Mouse (Mus musculus): ENCODE measurements around the gene Pde1c. TPM values are rescaled to one million over a fixed set of nuclear protein-coding genes. Genes with fewer than 3 reads are reported as not detected.

Pde1c gene
- polyA plus RNA-seq, 1 experiment from 2014 or later: 1.3 TPM

- Histone ChIP-seq H3K27me3 (no peaks in the 10 kb centered on the region), H3K27ac (no peak overlapping the region), H3K9ac (no peak overlapping the region), H3K4me1 (no peaks in the 10 kb centered on the region), H3K4me3 (replicated peaks) (no peak overlapping the region), H3K4me2 (no peak overlapping the region), H3K9me3 (replicated peaks) (no peaks in the 10 kb centered on the region), H3K36me3 (no peaks in the 10 kb centered on the region)
- no peak for ATAC-seq (replicated peaks; ENCODE audit: low FRiP score)
- 79% methylated on average over 2 of the region's 2 CpGs for WGBS
Measured at GRCm38 (mm10) chr6:56168736-56169135, 400.2 kb downstream of the Pde1c start.

- Histone ChIP-seq H3K9ac (no peak overlapping the region), H3K27me3 (no peaks in the 10 kb centered on the region), H3K4me2 (no peak overlapping the region), H3K4me3 (replicated peaks) (no peak overlapping the region), H3K36me3 (no peaks in the 10 kb centered on the region), H3K9me3 (replicated peaks) (no peaks in the 10 kb centered on the region), H3K4me1 (no peaks in the 10 kb centered on the region), H3K27ac (no peak overlapping the region)
- WGBS: 68% methylated on average over 1 of the region's 1 CpGs
- no peak for ATAC-seq (replicated peaks; ENCODE audit: low FRiP score)
Measured at GRCm38 (mm10) chr6:56158217-56158616, 410.7 kb downstream of the Pde1c start.

GRCm38 (mm10) chr6:56156836-56157235 is 412.1 kb downstream of the Pde1c start:
- Histone ChIP-seq H3K4me2 (no peak overlapping the region), H3K4me1 (no peaks in the 10 kb centered on the region), H3K9me3 (replicated peaks) (no peaks in the 10 kb centered on the region), H3K4me3 (replicated peaks) (no peak overlapping the region), H3K27ac (no peak overlapping the region), H3K36me3 (no peaks in the 10 kb centered on the region), H3K9ac (no peak overlapping the region), H3K27me3 (no peaks in the 10 kb centered on the region)
- WGBS: 89% methylated on average over 3 of the region's 3 CpGs
- ATAC-seq (replicated peaks; ENCODE audit: low FRiP score): no peak

GRCm38 (mm10) chr6:56130493-56131159 is 438.3 kb downstream of the Pde1c start:
- no peak overlapping the region for H3K9ac ChIP-seq
- no peaks in the 10 kb centered on the region for H3K27me3 ChIP-seq
- H3K4me3 ChIP-seq (replicated peaks): no peak overlapping the region
- no peaks in the 10 kb centered on the region for H3K36me3 ChIP-seq
- no peak for ATAC-seq (replicated peaks; ENCODE audit: low FRiP score)
- H3K27ac ChIP-seq: no peak overlapping the region
- H3K4me2 ChIP-seq: no peak overlapping the region
- no peaks in the 10 kb centered on the region for H3K4me1 ChIP-seq
- H3K9me3 ChIP-seq (replicated peaks): no peaks in the 10 kb centered on the region
- 67% methylated on average over 3 of the region's 3 CpGs for WGBS

GRCm38 (mm10) chr6:56099520-56100101 is 469.3 kb downstream of the Pde1c start:
- Histone ChIP-seq H3K4me1 (no peaks in the 10 kb centered on the region), H3K36me3 (no peaks in the 10 kb centered on the region), H3K4me3 (replicated peaks) (no peak overlapping the region), H3K27me3 (no peaks in the 10 kb centered on the region), H3K4me2 (no peak overlapping the region), H3K9me3 (replicated peaks) (no peaks in the 10 kb centered on the region), H3K9ac (no peak overlapping the region), H3K27ac (no peak overlapping the region)
- no peak for ATAC-seq (replicated peaks; ENCODE audit: low FRiP score)
- 71% methylated on average over 2 of the region's 2 CpGs for WGBS

- H3K27ac ChIP-seq: no peak overlapping the region
- no peaks in the 10 kb centered on the region for H3K4me1 ChIP-seq
- H3K9me3 ChIP-seq (replicated peaks): no peaks in the 10 kb centered on the region
- no peak for ATAC-seq (replicated peaks; ENCODE audit: low FRiP score)
- no peak overlapping the region for H3K4me2 ChIP-seq
- H3K9ac ChIP-seq: no peak overlapping the region
- H3K4me3 ChIP-seq (replicated peaks): no peak overlapping the region
- no peaks in the 10 kb centered on the region for H3K27me3 ChIP-seq
- no peaks in the 10 kb centered on the region for H3K36me3 ChIP-seq
- WGBS: 20% methylated on average over 5 of the region's 5 CpGs
Measured at GRCm38 (mm10) chr6:56098427-56098826, 470.5 kb downstream of the Pde1c start.

GRCm38 (mm10) chr6:56076378-56076805 is 492.5 kb downstream of the Pde1c start:
- Histone ChIP-seq H3K36me3 (no peaks in the 10 kb centered on the region), H3K9ac (no peak overlapping the region), H3K4me2 (no peak overlapping the region), H3K27me3 (no peaks in the 10 kb centered on the region), H3K27ac (no peak overlapping the region), H3K9me3 (replicated peaks) (no peaks in the 10 kb centered on the region), H3K4me3 (replicated peaks) (no peak overlapping the region), H3K4me1 (no peaks in the 10 kb centered on the region)
- ATAC-seq (replicated peaks; ENCODE audit: low FRiP score): no peak
- WGBS: 20% methylated on average over 4 of the region's 4 CpGs

- no peaks in the 10 kb centered on the region for H3K36me3 ChIP-seq
- H3K27ac ChIP-seq: no peak overlapping the region
- no peak overlapping the region for H3K4me2 ChIP-seq
- no peak overlapping the region for H3K9ac ChIP-seq
- H3K4me3 ChIP-seq (replicated peaks): no peak overlapping the region
- ATAC-seq (replicated peaks; ENCODE audit: low FRiP score): no peak
- H3K27me3 ChIP-seq: no peaks in the 10 kb centered on the region
- H3K4me1 ChIP-seq: no peaks in the 10 kb centered on the region
- H3K9me3 ChIP-seq (replicated peaks): no peaks in the 10 kb centered on the region
Measured at GRCm38 (mm10) chr6:56068516-56068915, 500.4 kb downstream of the Pde1c start.

GRCm38 (mm10) chr6:56066632-56067282 is 502.1 kb downstream of the Pde1c start:
- H3K27me3 ChIP-seq: no peaks in the 10 kb centered on the region
- H3K36me3 ChIP-seq: no peaks in the 10 kb centered on the region
- H3K4me3 ChIP-seq (replicated peaks): no peak overlapping the region
- no peak overlapping the region for H3K27ac ChIP-seq
- H3K9me3 ChIP-seq (replicated peaks): no peaks in the 10 kb centered on the region
- H3K4me2 ChIP-seq: no peak overlapping the region
- ATAC-seq (replicated peaks; ENCODE audit: low FRiP score): peak; percentile 52; the same call in 1 of the 2 replicates
- no peaks in the 10 kb centered on the region for H3K4me1 ChIP-seq
- 38% methylated on average over 5 of the region's 5 CpGs for WGBS
- no peak overlapping the region for H3K9ac ChIP-seq

- no peak overlapping the region for H3K4me3 ChIP-seq (replicated peaks)
- no peak overlapping the region for H3K9ac ChIP-seq
- ATAC-seq (replicated peaks; ENCODE audit: low FRiP score): no peak
- no peaks in the 10 kb centered on the region for H3K9me3 ChIP-seq (replicated peaks)
- no peaks in the 10 kb centered on the region for H3K36me3 ChIP-seq
- H3K27ac ChIP-seq: no peak overlapping the region
- H3K4me2 ChIP-seq: no peak overlapping the region
- no peaks in the 10 kb centered on the region for H3K4me1 ChIP-seq
- H3K27me3 ChIP-seq: no peaks in the 10 kb centered on the region
Measured at GRCm38 (mm10) chr6:56063736-56064135, 505.2 kb downstream of the Pde1c start.

GRCm38 (mm10) chr6:56049104-56049503 is 519.8 kb downstream of the Pde1c start:
- H3K4me2 ChIP-seq: no peak overlapping the region
- 35% methylated on average over 4 of the region's 4 CpGs for WGBS
- ATAC-seq (replicated peaks; ENCODE audit: low FRiP score): no peak
- H3K36me3 ChIP-seq: no peaks in the 10 kb centered on the region
- H3K4me1 ChIP-seq: no peaks in the 10 kb centered on the region
- no peaks in the 10 kb centered on the region for H3K9me3 ChIP-seq (replicated peaks)
- H3K27ac ChIP-seq: no peak overlapping the region
- H3K9ac ChIP-seq: no peak overlapping the region
- H3K27me3 ChIP-seq: no peaks in the 10 kb centered on the region
- no peak overlapping the region for H3K4me3 ChIP-seq (replicated peaks)

- 86% methylated on average over 3 of the region's 3 CpGs for WGBS
- no peaks in the 10 kb centered on the region for H3K4me1 ChIP-seq
- H3K4me2 ChIP-seq: no peak overlapping the region
- no peak for ATAC-seq (replicated peaks; ENCODE audit: low FRiP score)
- no peak overlapping the region for H3K9ac ChIP-seq
- no peaks in the 10 kb centered on the region for H3K9me3 ChIP-seq (replicated peaks)
- no peak overlapping the region for H3K27ac ChIP-seq
- H3K36me3 ChIP-seq: no peaks in the 10 kb centered on the region
- H3K27me3 ChIP-seq: no peaks in the 10 kb centered on the region
- H3K4me3 ChIP-seq (replicated peaks): no peak overlapping the region
Measured at GRCm38 (mm10) chr6:56048580-56048979, 520.3 kb downstream of the Pde1c start.
